ENCODE assay signal across 14 mouse cellular contexts in the genomic region with DNA sequence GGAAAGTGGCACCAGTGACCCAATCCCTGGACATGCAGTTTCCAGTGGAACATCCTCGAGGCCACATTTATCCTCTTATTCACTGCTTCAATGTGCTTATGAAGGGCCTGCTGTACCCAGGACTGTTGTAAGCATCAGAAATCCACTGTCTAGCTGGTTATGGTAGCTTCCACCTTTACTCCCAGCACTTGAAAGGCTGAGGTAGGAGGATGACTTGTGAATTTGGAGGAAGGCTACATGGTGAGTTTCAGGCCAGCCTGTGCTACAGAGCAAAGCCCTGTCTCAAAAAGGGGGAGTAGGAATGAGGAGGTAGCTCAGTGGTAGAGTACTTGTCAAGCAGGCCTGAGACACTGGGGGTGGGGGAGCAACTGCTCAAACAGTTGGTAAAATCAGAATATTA. TPM values are rescaled to one million over a fixed set of nuclear protein-coding genes. Genes with fewer than 3 reads are reported as not detected.
"Had no signal": no experiment of that assay in that cellular context is flagged by ENCODE, and none has a peak within 500 bp of the region (broad histone marks: within the 10 kb centered on the region; RNA-seq: fewer than 3 reads in every experiment).

No protein-coding gene starts in this region.

- H3K27me3 ChIP-seq: limb, embryonic 12.5 days; neural tube, embryonic 15.5 days had no signal

- H3K9ac ChIP-seq: limb, embryonic 12.5 days; liver, embryonic 15.5 days; neural tube, embryonic 15.5 days had no signal

- H3K9me3 ChIP-seq: limb, embryonic 12.5 days; liver, embryonic 15.5 days; midbrain, embryonic 10.5 days; neural tube, embryonic 15.5 days had no signal

- H3K27ac ChIP-seq: limb, embryonic 12.5 days; liver, embryonic 15.5 days; midbrain, embryonic 10.5 days; neural tube, embryonic 15.5 days had no signal

- DNase-seq: kidney, postnatal 10 days; kidney, postnatal 4 days; liver; lung, adult 2 months; lung, postnatal 36 days; midbrain, embryonic 14.5 days; right cerebral cortex, postnatal 4 days; spleen, adult 18-20 months; thymus, postnatal 36 days had no signal

- H3K4me3 ChIP-seq: limb, embryonic 12.5 days; liver, embryonic 15.5 days; midbrain, embryonic 10.5 days; neural tube, embryonic 15.5 days had no signal

- H3K36me3 ChIP-seq: liver, embryonic 15.5 days had no signal

RNA-seq across cellular contexts. Expression of gene Tmem136, which starts 8.3 kb away (rescaled TPM):
- total RNA-seq: megakaryocyte progenitor cell, adult 5-6 weeks had no signal
